9 mouse cellular contexts compared by ENCODE assay signal in genomic region chr2:44705883-44706615, GRCm38 (mm10).
A peak's percentile ranks its signal among the peaks of the same experiment; 100 is the strongest.
DNase-seq lines count a peak whose midpoint lies in the region; ATAC-seq and TF ChIP-seq lines count a peak whose summit lies in the region.
"Had no signal": no experiment of that assay in that cellular context is flagged by ENCODE, and none has a peak within 500 bp of the region (broad histone marks: within the 10 kb centered on the region; RNA-seq: fewer than 3 reads in every experiment).

No protein-coding gene starts in this region.

- no peak for TF ChIP-seq POLR2A in thymus, adult 2 months (IDR thresholded peaks at IDR 0.05; ENCODE audit: control insufficient read depth, extremely low read depth, insufficient read depth, low read length, poor library complexity)

- 53% methylated on average over 4 of the region's 4 CpGs for whole genome bisulfite sequencing in forebrain, embryonic 15.5 days
- WGBS in forebrain, embryonic 11.5 days: 74% methylated on average over 4 of the region's 4 CpGs
- WGBS in midbrain, embryonic 16.5 days: 70% methylated on average over 4 of the region's 4 CpGs
- 82% methylated on average over 4 of the region's 4 CpGs for WGBS in midbrain, embryonic 10.5 days
- WGBS in kidney, postnatal 0 days: 66% methylated on average over 4 of the region's 4 CpGs
- WGBS in thymus, adult 2 months: 95% methylated on average over 4 of the region's 4 CpGs

- no peak overlapping the region for H3K4me2 ChIP-seq in forebrain, embryonic 15.5 days (replicated peaks)
- H3K4me2 ChIP-seq in forebrain, embryonic 11.5 days (ENCODE audit: low read depth, low read length, severe bottlenecking): no peak overlapping the region
- no peak overlapping the region for H3K4me2 ChIP-seq in midbrain, embryonic 16.5 days (ENCODE audit: low read length)
- H3K4me2 ChIP-seq in kidney, postnatal 0 days (ENCODE audit: low read length): no peak overlapping the region

- no peak overlapping the region for H3K4me3 ChIP-seq in forebrain, embryonic 15.5 days
- H3K4me3 ChIP-seq in forebrain, embryonic 11.5 days (ENCODE audit: low read depth, low read length): no peak overlapping the region
- no peak overlapping the region for H3K4me3 ChIP-seq in midbrain, embryonic 16.5 days (ENCODE audit: low read depth, low read length)
- H3K4me3 ChIP-seq in midbrain, embryonic 10.5 days: no peak overlapping the region
- H3K4me3 ChIP-seq in kidney, postnatal 0 days (replicated peaks; ENCODE audit: low read depth, low read length): no peak overlapping the region
- no peak overlapping the region for H3K4me3 ChIP-seq in thymus, adult 2 months (ENCODE audit: control insufficient read depth, insufficient read depth, low read length)
- H3K4me3 ChIP-seq: erythroblast, embryonic 14.5 days had no signal

- H3K4me1 ChIP-seq in forebrain, embryonic 15.5 days: peaks cover 6% of the 10 kb centered on the region; the same call in 1 of the 2 replicates
- H3K4me1 ChIP-seq in forebrain, embryonic 11.5 days (replicated peaks; ENCODE audit: control insufficient read depth, insufficient read depth, low read length): no peaks in the 10 kb centered on the region
- H3K4me1 ChIP-seq in midbrain, embryonic 16.5 days (ENCODE audit: control insufficient read depth, insufficient read depth, low read length): peaks cover 3% of the 10 kb centered on the region; the same call in 1 of the 2 replicates
- H3K4me1 ChIP-seq in midbrain, embryonic 10.5 days: no peaks in the 10 kb centered on the region
- no peaks in the 10 kb centered on the region for H3K4me1 ChIP-seq in kidney, postnatal 0 days (replicated peaks; ENCODE audit: insufficient read depth, low read length)
- no peaks in the 10 kb centered on the region for H3K4me1 ChIP-seq in thymus, adult 2 months (replicated peaks; ENCODE audit: control insufficient read depth, insufficient read depth, low read length)

- no peak for TF ChIP-seq CTCF in kidney, postnatal 0 days (IDR thresholded peaks at IDR 0.05; ENCODE audit: low read depth)
- TF ChIP-seq CTCF in thymus, adult 2 months (IDR thresholded peaks at IDR 0.05; ENCODE audit: borderline replicate concordance, control insufficient read depth, extremely low read depth, insufficient read depth, low read length, poor library complexity): no peak

- no peaks in the 10 kb centered on the region for H3K9me3 ChIP-seq in forebrain, embryonic 15.5 days
- H3K9me3 ChIP-seq in forebrain, embryonic 11.5 days (ENCODE audit: control insufficient read depth, low read length): no peaks in the 10 kb centered on the region
- no peaks in the 10 kb centered on the region for H3K9me3 ChIP-seq in midbrain, embryonic 16.5 days (replicated peaks; ENCODE audit: control insufficient read depth, low read length, poor library complexity, severe bottlenecking)
- H3K9me3 ChIP-seq in midbrain, embryonic 10.5 days (replicated peaks): no peaks in the 10 kb centered on the region
- no peaks in the 10 kb centered on the region for H3K9me3 ChIP-seq in kidney, postnatal 0 days (replicated peaks; ENCODE audit: low read length)

- no peak for DNase-seq in forebrain, embryonic 11.5 days (ENCODE audit: low spot score)
- DNase-seq in midbrain, embryonic 10.5 days (ENCODE audit: low spot score): no peak
- DNase-seq in kidney, postnatal 0 days (ENCODE audit: low spot score): peak; percentile 86
- DNase-seq in lung, postnatal 4 days: peak; percentile 13 to 39
- no peak for DNase-seq in adrenal gland, postnatal 25 days
- DNase-seq in thymus, adult 2 months: no peak

- no peaks in the 10 kb centered on the region for H3K27me3 ChIP-seq in forebrain, embryonic 15.5 days
- no peaks in the 10 kb centered on the region for H3K27me3 ChIP-seq in forebrain, embryonic 11.5 days (ENCODE audit: control insufficient read depth, insufficient read depth, low read length)
- H3K27me3 ChIP-seq in midbrain, embryonic 16.5 days (ENCODE audit: control insufficient read depth, insufficient read depth, low read depth, low read length): no peaks in the 10 kb centered on the region
- no peaks in the 10 kb centered on the region for H3K27me3 ChIP-seq in midbrain, embryonic 10.5 days (ENCODE audit: low read depth, poor library complexity, severe bottlenecking)
- H3K27me3 ChIP-seq in kidney, postnatal 0 days (ENCODE audit: insufficient read depth, low read length): no peaks in the 10 kb centered on the region
- no peaks in the 10 kb centered on the region for H3K27me3 ChIP-seq in thymus, adult 2 months (ENCODE audit: control insufficient read depth, insufficient read depth, low read length)

- H3K9ac ChIP-seq in forebrain, embryonic 15.5 days (replicated peaks): no peak overlapping the region
- H3K9ac ChIP-seq in forebrain, embryonic 11.5 days (ENCODE audit: low read length): no peak overlapping the region
- H3K9ac ChIP-seq in midbrain, embryonic 16.5 days (ENCODE audit: low read depth, low read length): no peak overlapping the region
- H3K9ac ChIP-seq in kidney, postnatal 0 days (ENCODE audit: low read depth, low read length): no peak overlapping the region

- ATAC-seq in forebrain, embryonic 15.5 days (replicated peaks): peak; percentile 61
- ATAC-seq in forebrain, embryonic 11.5 days (replicated peaks; ENCODE audit: low FRiP score): no peak
- 0 out of 2 replicates have a peak, but pooled peaks have one; percentile 25 for ATAC-seq in midbrain, embryonic 16.5 days
- ATAC-seq in kidney, postnatal 0 days (replicated peaks; ENCODE audit: low FRiP score, low read depth): no peak

- no peaks in the 10 kb centered on the region for H3K36me3 ChIP-seq in forebrain, embryonic 15.5 days
- no peaks in the 10 kb centered on the region for H3K36me3 ChIP-seq in forebrain, embryonic 11.5 days (ENCODE audit: control insufficient read depth, insufficient read depth, low read length)
- no peaks in the 10 kb centered on the region for H3K36me3 ChIP-seq in midbrain, embryonic 16.5 days (ENCODE audit: control insufficient read depth, insufficient read depth, low read length)
- no peaks in the 10 kb centered on the region for H3K36me3 ChIP-seq in midbrain, embryonic 10.5 days
- H3K36me3 ChIP-seq in kidney, postnatal 0 days (ENCODE audit: insufficient read depth, low read length): no peaks in the 10 kb centered on the region
- H3K36me3 ChIP-seq in thymus, adult 2 months (ENCODE audit: control insufficient read depth, insufficient read depth, low read length): no peaks in the 10 kb centered on the region

- peak overlapping the region; percentile 73 for H3K27ac ChIP-seq in forebrain, embryonic 15.5 days (replicated peaks)
- no peak overlapping the region for H3K27ac ChIP-seq in forebrain, embryonic 11.5 days (ENCODE audit: low read depth, low read length)
- peak overlapping the region; percentile 37; the same call in 1 of the 2 replicates for H3K27ac ChIP-seq in midbrain, embryonic 16.5 days (ENCODE audit: low read length)
- H3K27ac ChIP-seq in midbrain, embryonic 10.5 days (replicated peaks): no peak overlapping the region
- no peak overlapping the region for H3K27ac ChIP-seq in kidney, postnatal 0 days
- no peak overlapping the region for H3K27ac ChIP-seq in thymus, adult 2 months (ENCODE audit: control insufficient read depth, insufficient read depth, low read length)

Comparison
In these comparisons a context has a peak if more than half of its experiments do, and no peak if none do; other contexts are left out.
1. ATAC-seq: peak in forebrain, embryonic 15.5 days (single experiment) and midbrain, embryonic 16.5 days (single experiment); none in forebrain, embryonic 11.5 days (single experiment) and kidney, postnatal 0 days (single experiment).
2. H3K27ac ChIP-seq: peak in forebrain, embryonic 15.5 days (single experiment) and midbrain, embryonic 16.5 days (single experiment); none in forebrain, embryonic 11.5 days (single experiment), midbrain, embryonic 10.5 days (single experiment), kidney, postnatal 0 days (single experiment) and thymus, adult 2 months (single experiment).
3. DNase-seq: peak in kidney, postnatal 0 days (single experiment) and lung, postnatal 4 days (2 of 2); none in forebrain, embryonic 11.5 days (single experiment), midbrain, embryonic 10.5 days (single experiment), adrenal gland, postnatal 25 days (single experiment) and thymus, adult 2 months (single experiment).